Mouse (Mus musculus) midbrain, embryonic 16.5 days (tissue): ENCODE data around the gene Gm4871. TPM values are rescaled to one million over a fixed set of nuclear protein-coding genes. Genes with fewer than 3 reads are reported as not detected.
"Not testable (repeated sequence)": the region's sequence is repeated elsewhere in the genome, so short reads cannot be mapped to it uniquely, and the experiment has no call there.

Experiments used
- ATAC-seq: fragments of 200-750 bp; cut with Nextera tagmentation; 2 replicates; pipeline ENCODE4 v1.8.0; 2017; ENCODE audit warnings: moderate TSS enrichment
- H3K27ac ChIP-seq: fragments of 300-500 bp; sonication (generic); 2 replicates; pipeline ENCODE4 v1.5.1; 2014; ENCODE audit warnings: mild to moderate bottlenecking, low read length, mixed read lengths
- H3K27me3 ChIP-seq: fragments of 300-500 bp; sonication (generic); 2 replicates; pipeline ENCODE4 v1.6.1; 2014; ENCODE audit warnings: low read depth, low read length, mixed read lengths; ENCODE audit not compliant: control insufficient read depth, insufficient read depth
- H3K36me3 ChIP-seq: fragments of 300-500 bp; sonication (generic); 2 replicates; pipeline ENCODE4 v1.6.1; 2014; ENCODE audit warnings: mild to moderate bottlenecking, low read length, moderate library complexity, mixed read lengths; ENCODE audit not compliant: control insufficient read depth, insufficient read depth
- H3K4me1 ChIP-seq: fragments of 300-500 bp; sonication (generic); 2 replicates; pipeline ENCODE4 v1.6.1; 2014; ENCODE audit warnings: mild to moderate bottlenecking, low read length, mixed read lengths; ENCODE audit not compliant: control insufficient read depth, insufficient read depth
- H3K4me2 ChIP-seq: fragments of 300-500 bp; sonication (generic); 2 replicates; pipeline ENCODE4 v1.6.1; 2014; ENCODE audit warnings: mild to moderate bottlenecking, low read length, mixed read lengths
- H3K4me3 ChIP-seq: fragments of 300-500 bp; sonication (generic); 2 replicates; pipeline ENCODE4 v1.5.1; 2014; ENCODE audit warnings: low read depth, mild to moderate bottlenecking, low read length, moderate library complexity, mixed read lengths
- H3K9ac ChIP-seq: fragments of 300-500 bp; sonication (generic); 2 replicates; pipeline ENCODE4 v1.6.1; 2014; ENCODE audit warnings: low read depth, low read length, mixed read lengths
- H3K9me3 ChIP-seq: fragments of 300-500 bp; sonication (generic); replicated peaks from 2 replicates; pipeline ENCODE4 v1.6.1; 2014; ENCODE audit warnings: mild to moderate bottlenecking, low read length, mixed read lengths; ENCODE audit not compliant: control insufficient read depth, poor library complexity, severe bottlenecking
- WGBS: fragments of 180-500 bp; shearing (Covaris S2); extraction: QIAGEN DNeasy Blood & Tissue Kit; methylation state at CpG from one replicate; pipeline ENCODE4 v1.1.7; 2014; 5-methylcytosine and 5-hydroxymethylcytosine counted together
- polyA plus RNA-seq: library from polyadenylated mRNA; unstranded; fragments of >200 nt; fragmentation: Nextera tagmentation; extraction: Ambion mirVana; gene quantifications from 2 replicates; pipeline ENCODE4 v1.2.1, GENCODE M21; 2015

Gm4871 gene
- polyA plus RNA-seq, 1 experiment from 2014 or later, result not detected

- 67% methylated on average over 8 of the region's 8 CpGs for WGBS
- Histone ChIP-seq H3K27me3 (no peaks in the 10 kb centered on the region), H3K9me3 (no peaks in the 10 kb centered on the region), H3K27ac (no peak overlapping the region), H3K4me3 (no peak overlapping the region), H3K4me2 (no peak overlapping the region), H3K9ac (no peak overlapping the region), H3K36me3 (no peaks in the 10 kb centered on the region), H3K4me1 (no peaks in the 10 kb centered on the region)
- ATAC-seq, result no peak
Observed at GRCm38 (mm10) chr5:145057907-145058306, 25.4 kb upstream of the Gm4871 start.

- not testable (repeated sequence) for H3K27me3 ChIP-seq, H3K36me3 ChIP-seq, H3K4me1 ChIP-seq, H3K4me2 ChIP-seq, H3K4me3 ChIP-seq, H3K9me3 ChIP-seq, H3K9ac ChIP-seq, ATAC-seq, H3K27ac ChIP-seq
- WGBS, result 87% methylated on average over 3 of the region's 3 CpGs
Observed at GRCm38 (mm10) chr5:145054187-145054586, 21.6 kb upstream of the Gm4871 start.

- ATAC-seq, H3K4me3 ChIP-seq, H3K36me3 ChIP-seq, H3K4me1 ChIP-seq, H3K9me3 ChIP-seq, H3K27me3 ChIP-seq, H3K4me2 ChIP-seq, H3K27ac ChIP-seq, H3K9ac ChIP-seq: not testable (repeated sequence)
- 84% methylated on average over 2 of the region's 3 CpGs for WGBS
Observed at GRCm38 (mm10) chr5:145042690-145043089, 10.1 kb upstream of the Gm4871 start, which contains the start of gene 1700018F24Rik. Gene 1700018F24Rik (plus strand): TSS chr5:145042990.

- no peak for ATAC-seq
- 48% methylated on average over 4 of the region's 4 CpGs for WGBS
- H3K9me3 ChIP-seq, result no peaks in the 10 kb centered on the region
- no peak overlapping the region for H3K4me2 ChIP-seq
- no peak overlapping the region for H3K9ac ChIP-seq
- H3K36me3 ChIP-seq, result no peaks in the 10 kb centered on the region
- H3K4me3 ChIP-seq, result no peak overlapping the region
- no peaks in the 10 kb centered on the region for H3K27me3 ChIP-seq
- no peak overlapping the region for H3K27ac ChIP-seq
- no peaks in the 10 kb centered on the region for H3K4me1 ChIP-seq
Observed at GRCm38 (mm10) chr5:145041628-145042027, 9.1 kb upstream of the Gm4871 start.

GRCm38 (mm10) chr5:145030476-145030875 lies 2.1 kb downstream of the Gm4871 start:
- H3K36me3 ChIP-seq, H3K27ac ChIP-seq, H3K27me3 ChIP-seq, H3K4me3 ChIP-seq, ATAC-seq, H3K9ac ChIP-seq, H3K9me3 ChIP-seq, H3K4me2 ChIP-seq, H3K4me1 ChIP-seq: not testable (repeated sequence)
- 94% methylated on average over 1 of the region's 1 CpGs for WGBS

GRCm38 (mm10) chr5:145020712-145021111 lies 11.8 kb downstream of the Gm4871 start:
- H3K4me2 ChIP-seq, H3K9ac ChIP-seq, H3K9me3 ChIP-seq, H3K27ac ChIP-seq, H3K27me3 ChIP-seq, H3K4me3 ChIP-seq, ATAC-seq, H3K36me3 ChIP-seq, H3K4me1 ChIP-seq: not testable (repeated sequence)
- 67% methylated on average over 1 of the region's 1 CpGs for WGBS

GRCm38 (mm10) chr5:145020254-145020653 lies 12.3 kb downstream of the Gm4871 start:
- not testable (repeated sequence) for H3K4me1 ChIP-seq, H3K27me3 ChIP-seq
- 39% methylated on average over 1 of the region's 1 CpGs for WGBS

GRCm38 (mm10) chr5:145016761-145017160 lies 15.8 kb downstream of the Gm4871 start:
- not testable (repeated sequence) for H3K9ac ChIP-seq, H3K27ac ChIP-seq, H3K27me3 ChIP-seq, H3K4me2 ChIP-seq, H3K4me3 ChIP-seq, ATAC-seq, H3K9me3 ChIP-seq, H3K36me3 ChIP-seq, H3K4me1 ChIP-seq
- 29% methylated on average over 1 of the region's 2 CpGs for WGBS

More at GRCm38 (mm10) chr5:145020254-145020653, 12.3 kb downstream of the Gm4871 start:
- H3K36me3 ChIP-seq, H3K4me3 ChIP-seq, H3K27ac ChIP-seq, H3K9ac ChIP-seq, ATAC-seq, H3K9me3 ChIP-seq, H3K4me2 ChIP-seq: not testable (repeated sequence)

- Histone ChIP-seq H3K9me3 (no peaks in the 10 kb centered on the region), H3K4me1 (no peaks in the 10 kb centered on the region), H3K4me2 (no peak overlapping the region), H3K27me3 (no peaks in the 10 kb centered on the region), H3K36me3 (no peaks in the 10 kb centered on the region), H3K9ac (no peak overlapping the region), H3K4me3 (no peak overlapping the region), H3K27ac (no peak overlapping the region)
- WGBS, result 64% methylated on average over 1 of the region's 1 CpGs
- ATAC-seq, result no peak
Observed at GRCm38 (mm10) chr5:145014278-145014677, 18.3 kb downstream of the Gm4871 start.
